Mouse (Mus musculus): ENCODE measurements around the gene Cemip. TPM values are rescaled to one million over a fixed set of nuclear protein-coding genes. Genes with fewer than 3 reads are reported as not detected.
A peak's percentile ranks its signal among the peaks of the same experiment; 100 is the strongest.

The Cemip gene
- polyA plus RNA-seq, 1 experiment from 2014 or later: 1.7 TPM

- Histone ChIP-seq H3K4me3 (ENCODE audit: low read depth, low read length) (no peak overlapping the region), H3K36me3 (ENCODE audit: insufficient read depth) (no peaks in the 10 kb centered on the region), H3K9me3 (ENCODE audit: low read depth, low read length) (no peaks in the 10 kb centered on the region), H3K27me3 (ENCODE audit: insufficient read depth, low read length) (no peaks in the 10 kb centered on the region), H3K4me2 (no peak overlapping the region), H3K9ac (no peak overlapping the region), H3K27ac (ENCODE audit: low read depth) (no peak overlapping the region), H3K4me1 (ENCODE audit: insufficient read depth) (peaks cover 16% of the 10 kb centered on the region)
- ATAC-seq (ENCODE audit: insufficient read depth) (no peak), DNase-seq (no peak)
- TF ChIP-seq CTCF (IDR thresholded peaks at IDR 0.05; ENCODE audit: low read depth): no peak
- 86% methylated on average over 1 of the region's 1 CpGs for WGBS
Observed at GRCm38 (mm10) chr7:84015050-84015449, 71.3 kb downstream of the Cemip start.

- H3K9ac ChIP-seq: no peak overlapping the region
- no peaks in the 10 kb centered on the region for H3K9me3 ChIP-seq (ENCODE audit: low read depth, low read length)
- no peaks in the 10 kb centered on the region for H3K27me3 ChIP-seq (ENCODE audit: insufficient read depth, low read length)
- H3K4me2 ChIP-seq: no peak overlapping the region
- peaks cover 10% of the 10 kb centered on the region for H3K4me1 ChIP-seq (ENCODE audit: insufficient read depth)
- 63% methylated on average over 4 of the region's 4 CpGs for WGBS
- ATAC-seq (ENCODE audit: insufficient read depth) (no peak), DNase-seq (peak; percentile 32)
- TF ChIP-seq CTCF (IDR thresholded peaks at IDR 0.05; ENCODE audit: low read depth): no peak
- no peak overlapping the region for H3K27ac ChIP-seq (ENCODE audit: low read depth)
- no peaks in the 10 kb centered on the region for H3K36me3 ChIP-seq (ENCODE audit: insufficient read depth)
- no peak overlapping the region for H3K4me3 ChIP-seq (ENCODE audit: low read depth, low read length)
Observed at GRCm38 (mm10) chr7:84013656-84014055, 72.6 kb downstream of the Cemip start.

- ATAC-seq (ENCODE audit: insufficient read depth) (no peak), DNase-seq (no peak)
- Histone ChIP-seq H3K4me2 (no peak overlapping the region), H3K27me3 (ENCODE audit: insufficient read depth, low read length) (no peaks in the 10 kb centered on the region), H3K27ac (ENCODE audit: low read depth) (no peak overlapping the region), H3K36me3 (ENCODE audit: insufficient read depth) (no peaks in the 10 kb centered on the region), H3K4me3 (ENCODE audit: low read depth, low read length) (no peak overlapping the region), H3K9ac (no peak overlapping the region), H3K4me1 (ENCODE audit: insufficient read depth) (no peaks in the 10 kb centered on the region), H3K9me3 (ENCODE audit: low read depth, low read length) (no peaks in the 10 kb centered on the region)
- TF ChIP-seq CTCF (IDR thresholded peaks at IDR 0.05; ENCODE audit: low read depth): no peak
- WGBS: 75% methylated on average over 6 of the region's 6 CpGs
Observed at GRCm38 (mm10) chr7:84004357-84004756, 81.9 kb downstream of the Cemip start.

- Histone ChIP-seq H3K9me3 (ENCODE audit: low read depth, low read length) (no peaks in the 10 kb centered on the region), H3K4me3 (ENCODE audit: low read depth, low read length) (no peak overlapping the region), H3K4me2 (no peak overlapping the region), H3K27me3 (ENCODE audit: insufficient read depth, low read length) (no peaks in the 10 kb centered on the region), H3K4me1 (ENCODE audit: insufficient read depth) (no peaks in the 10 kb centered on the region), H3K9ac (no peak overlapping the region), H3K27ac (ENCODE audit: low read depth) (no peak overlapping the region), H3K36me3 (ENCODE audit: insufficient read depth) (no peaks in the 10 kb centered on the region)
- DNase-seq (no peak), ATAC-seq (ENCODE audit: insufficient read depth) (no peak)
- TF ChIP-seq CTCF (IDR thresholded peaks at IDR 0.05; ENCODE audit: low read depth): no peak
- 79% methylated on average over 3 of the region's 3 CpGs for WGBS
Observed at GRCm38 (mm10) chr7:84001516-84001915, 84.8 kb downstream of the Cemip start.

GRCm38 (mm10) chr7:84000671-84001070 is 85.6 kb downstream of the Cemip start:
- no peak overlapping the region for H3K4me2 ChIP-seq
- no peak for TF ChIP-seq CTCF (IDR thresholded peaks at IDR 0.05; ENCODE audit: low read depth)

GRCm38 (mm10) chr7:83999647-84000046 is 86.7 kb downstream of the Cemip start:
- no peaks in the 10 kb centered on the region for H3K27me3 ChIP-seq (ENCODE audit: insufficient read depth, low read length)
- H3K9ac ChIP-seq: no peak overlapping the region
- no peak for DNase-seq
- WGBS: 71% methylated on average over 1 of the region's 1 CpGs
- H3K9me3 ChIP-seq (ENCODE audit: low read depth, low read length): no peaks in the 10 kb centered on the region
- H3K27ac ChIP-seq (ENCODE audit: low read depth): no peak overlapping the region
- H3K4me3 ChIP-seq (ENCODE audit: low read depth, low read length): no peak overlapping the region
- no peaks in the 10 kb centered on the region for H3K36me3 ChIP-seq (ENCODE audit: insufficient read depth)
- ATAC-seq (ENCODE audit: insufficient read depth): no peak
- H3K4me1 ChIP-seq (ENCODE audit: insufficient read depth): no peaks in the 10 kb centered on the region
- no peak overlapping the region for H3K4me2 ChIP-seq
- no peak for TF ChIP-seq CTCF (IDR thresholded peaks at IDR 0.05; ENCODE audit: low read depth)

More at GRCm38 (mm10) chr7:84000671-84001070, 85.6 kb downstream of the Cemip start:
- H3K27ac ChIP-seq (ENCODE audit: low read depth): no peak overlapping the region
- H3K9ac ChIP-seq: no peak overlapping the region
- DNase-seq (no peak), ATAC-seq (ENCODE audit: insufficient read depth) (no peak)
- no peaks in the 10 kb centered on the region for H3K9me3 ChIP-seq (ENCODE audit: low read depth, low read length)
- no peaks in the 10 kb centered on the region for H3K36me3 ChIP-seq (ENCODE audit: insufficient read depth)
- no peaks in the 10 kb centered on the region for H3K4me1 ChIP-seq (ENCODE audit: insufficient read depth)
- no peak overlapping the region for H3K4me3 ChIP-seq (ENCODE audit: low read depth, low read length)
- no peaks in the 10 kb centered on the region for H3K27me3 ChIP-seq (ENCODE audit: insufficient read depth, low read length)
- WGBS: 80% methylated on average over 2 of the region's 2 CpGs

- Histone ChIP-seq H3K36me3 (ENCODE audit: insufficient read depth) (no peaks in the 10 kb centered on the region), H3K4me2 (no peak overlapping the region), H3K27ac (ENCODE audit: low read depth) (no peak overlapping the region), H3K9me3 (ENCODE audit: low read depth, low read length) (no peaks in the 10 kb centered on the region), H3K9ac (no peak overlapping the region), H3K27me3 (ENCODE audit: insufficient read depth, low read length) (no peaks in the 10 kb centered on the region), H3K4me3 (ENCODE audit: low read depth, low read length) (no peak overlapping the region), H3K4me1 (ENCODE audit: insufficient read depth) (no peaks in the 10 kb centered on the region)
- WGBS: 100% methylated on average over 1 of the region's 1 CpGs
- DNase-seq (no peak), ATAC-seq (ENCODE audit: insufficient read depth) (no peak)
- TF ChIP-seq CTCF (IDR thresholded peaks at IDR 0.05; ENCODE audit: low read depth): no peak
Observed at GRCm38 (mm10) chr7:83994348-83994747, 92.0 kb downstream of the Cemip start.

GRCm38 (mm10) chr7:83989294-83989693 is 97.0 kb downstream of the Cemip start:
- H3K27ac ChIP-seq (ENCODE audit: low read depth): no peak overlapping the region
- ATAC-seq (ENCODE audit: insufficient read depth) (no peak), DNase-seq (no peak)
- H3K4me1 ChIP-seq (ENCODE audit: insufficient read depth): no peaks in the 10 kb centered on the region
- H3K36me3 ChIP-seq (ENCODE audit: insufficient read depth): no peaks in the 10 kb centered on the region
- no peaks in the 10 kb centered on the region for H3K27me3 ChIP-seq (ENCODE audit: insufficient read depth, low read length)
- H3K9me3 ChIP-seq (ENCODE audit: low read depth, low read length): no peaks in the 10 kb centered on the region
- no peak for TF ChIP-seq CTCF (IDR thresholded peaks at IDR 0.05; ENCODE audit: low read depth)
- WGBS: 99% methylated on average over 4 of the region's 4 CpGs
- H3K4me2 ChIP-seq: no peak overlapping the region
- H3K9ac ChIP-seq: no peak overlapping the region
- no peak overlapping the region for H3K4me3 ChIP-seq (ENCODE audit: low read depth, low read length)

Data from lung, embryonic 14.5 days (tissue).